Mouse (Mus musculus) E14TG2a.4 (cell line): ENCODE results near the gene 1500015O10Rik.

Experiments used
- CTCF ChIP-seq: conservative IDR thresholded peaks from 2 replicates; pipeline ENCODE4 v1.5.1; 2014; ENCODE audit warnings: low read length
- NANOG ChIP-seq: IDR thresholded peaks from 2 replicates; pipeline ENCODE4 v1.6.1; 2014; ENCODE audit warnings: borderline replicate concordance, low read length, mixed read lengths
- POU5F1 ChIP-seq: IDR thresholded peaks from 2 replicates; pipeline ENCODE4 v1.6.1; 2014; ENCODE audit warnings: low read length, borderline replicate concordance

DNA sequence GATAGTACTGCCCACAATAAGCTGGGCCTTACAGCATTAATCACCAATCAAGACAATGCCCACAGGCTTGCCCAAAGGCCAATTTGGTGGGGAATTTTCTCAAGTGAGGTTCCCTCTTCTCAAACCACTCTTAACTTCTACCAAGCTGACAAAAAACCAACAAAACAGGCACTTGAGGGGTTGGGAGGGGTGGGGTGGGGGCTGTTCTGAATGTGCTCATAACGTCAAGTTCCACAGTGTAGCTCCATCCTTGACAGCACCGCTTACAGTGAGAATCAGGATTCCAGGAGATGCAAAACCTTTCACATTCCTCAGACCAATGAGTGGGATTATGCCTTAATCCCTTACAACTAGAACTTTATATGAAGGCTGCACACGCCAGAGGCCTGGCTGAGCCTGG is 52.8 kb downstream of the 1500015O10Rik start:
- TF ChIP-seq CTCF (no peak), NANOG (no peak), POU5F1 (no peak)
